Mouse (Mus musculus) intestine, postnatal 0 days (tissue): ENCODE data around the gene Abhd4. TPM values are rescaled to one million over a fixed set of nuclear protein-coding genes. Genes with fewer than 3 reads are reported as not detected.

ENCODE experiments used
- ATAC-seq: fragments of 200-750 bp; cut with Nextera tagmentation; 2 replicates; pipeline ENCODE4 v1.8.0; 2017; ENCODE audit warnings: mild to moderate bottlenecking, moderate TSS enrichment, moderate library complexity
- H3K27ac ChIP-seq: fragments of 300-500 bp; sonication (generic); 2 replicates; pipeline ENCODE4 v1.5.1; 2014; ENCODE audit warnings: mild to moderate bottlenecking, low read depth, low read length, moderate library complexity
- H3K27me3 ChIP-seq: fragments of 300-500 bp; sonication (generic); replicated peaks from 2 replicates; pipeline ENCODE4 v1.6.1; 2014; ENCODE audit warnings: low read length, mixed read lengths; ENCODE audit not compliant: control insufficient read depth, insufficient read depth
- H3K36me3 ChIP-seq: fragments of 300-500 bp; sonication (generic); 2 replicates; pipeline ENCODE4 v1.6.1; 2014; ENCODE audit warnings: mild to moderate bottlenecking, moderate library complexity; ENCODE audit not compliant: control insufficient read depth, insufficient read depth
- H3K4me1 ChIP-seq: fragments of 300-500 bp; sonication (generic); replicated peaks from 2 replicates; pipeline ENCODE4 v1.6.1; 2014; ENCODE audit warnings: antibody characterized with exemption, low read length, mixed read lengths; ENCODE audit not compliant: control insufficient read depth, insufficient read depth
- H3K4me2 ChIP-seq: fragments of 300-500 bp; sonication (generic); replicated peaks from 2 replicates; pipeline ENCODE4 v1.6.1; 2014; ENCODE audit warnings: low read depth, mild to moderate bottlenecking, moderate library complexity
- H3K4me3 ChIP-seq: fragments of 300-500 bp; sonication (generic); 2 replicates; pipeline ENCODE4 v1.5.1; 2014; ENCODE audit warnings: low read depth, low read length
- H3K9ac ChIP-seq: fragments of 300-500 bp; sonication (generic); 2 replicates; pipeline ENCODE4 v1.6.1; 2014; ENCODE audit warnings: mild to moderate bottlenecking, low read depth, low read length
- H3K9me3 ChIP-seq: fragments of 300-500 bp; sonication (generic); 2 replicates; pipeline ENCODE4 v1.6.1; 2016; ENCODE audit warnings: mixed run types; ENCODE audit not compliant: control insufficient read depth
- CTCF ChIP-seq: sonication (generic); IDR thresholded peaks from 2 replicates; pipeline ENCODE4 v1.5.1; 2016; ENCODE audit warnings: low read depth, mild to moderate bottlenecking, control low read depth, antibody characterized with exemption, moderate library complexity
- WGBS: fragments of 180-500 bp; shearing (Covaris S2); extraction: QIAGEN DNeasy Blood & Tissue Kit; methylation state at CpG from one replicate; pipeline ENCODE4 v1.1.7; 2014; 5-methylcytosine and 5-hydroxymethylcytosine counted together
- polyA plus RNA-seq: library from polyadenylated mRNA; unstranded; fragments of >200 nt; fragmentation: Nextera tagmentation; extraction: Ambion mirVana; gene quantifications from 2 replicates; pipeline ENCODE4 v1.2.1, GENCODE M21; 2015

Gene Abhd4
- polyA plus RNA-seq, 1 experiment from 2014 or later: 38.3 TPM

DNA sequence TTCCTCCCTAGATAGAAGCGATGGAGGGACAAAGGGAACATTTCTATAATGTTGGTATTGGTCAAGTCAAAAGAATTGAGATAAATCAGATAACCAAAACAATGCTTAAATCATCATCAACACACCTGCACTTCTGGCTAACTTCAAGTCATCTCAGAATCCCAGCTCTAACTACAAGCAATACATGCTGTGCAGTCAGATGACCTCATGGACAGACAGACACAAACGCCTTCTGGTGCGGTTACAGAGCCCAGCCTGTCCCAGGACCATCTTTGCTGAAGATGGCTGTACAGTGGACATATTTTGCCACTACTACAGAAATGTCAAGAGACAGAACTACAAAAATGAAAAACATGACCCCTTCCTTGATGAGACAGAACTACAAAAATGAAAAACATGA, 16.4 kb downstream of the Abhd4 start:
- Histone ChIP-seq H3K27ac (no peak overlapping the region), H3K36me3 (peaks cover 30% of the 10 kb centered on the region), H3K4me1 (no peaks in the 10 kb centered on the region), H3K27me3 (no peaks in the 10 kb centered on the region), H3K4me3 (no peak overlapping the region), H3K9me3 (no peaks in the 10 kb centered on the region), H3K9ac (no peak overlapping the region), H3K4me2 (no peak overlapping the region)
- WGBS: 81% methylated on average over 3 of the region's 3 CpGs
- no peak for ATAC-seq
- no peak for TF ChIP-seq CTCF

GRCm38 (mm10) chr14:54271976-54272606, 18.1 kb downstream of the Abhd4 start:
- WGBS: 82% methylated on average over 3 of the region's 3 CpGs
- H3K4me1 ChIP-seq: no peaks in the 10 kb centered on the region
- H3K9ac ChIP-seq: no peak overlapping the region
- H3K4me2 ChIP-seq: no peak overlapping the region
- no peaks in the 10 kb centered on the region for H3K27me3 ChIP-seq
- H3K36me3 ChIP-seq: peaks cover 18% of the 10 kb centered on the region
- H3K27ac ChIP-seq: no peak overlapping the region
- H3K9me3 ChIP-seq: no peaks in the 10 kb centered on the region
- no peak overlapping the region for H3K4me3 ChIP-seq
- no peak for TF ChIP-seq CTCF
- ATAC-seq: no peak

- H3K4me2 ChIP-seq: no peak overlapping the region
- no peaks in the 10 kb centered on the region for H3K27me3 ChIP-seq
- no peak for ATAC-seq
- H3K9ac ChIP-seq: no peak overlapping the region
- peaks cover 12% of the 10 kb centered on the region for H3K36me3 ChIP-seq
- H3K9me3 ChIP-seq: no peaks in the 10 kb centered on the region
- H3K4me3 ChIP-seq: no peak overlapping the region
- H3K27ac ChIP-seq: no peak overlapping the region
- H3K4me1 ChIP-seq: no peaks in the 10 kb centered on the region
- WGBS: 90% methylated on average over 3 of the region's 3 CpGs
- TF ChIP-seq CTCF: no peak
Measured at GRCm38 (mm10) chr14:54272696-54273095, 18.7 kb downstream of the Abhd4 start.

DNA sequence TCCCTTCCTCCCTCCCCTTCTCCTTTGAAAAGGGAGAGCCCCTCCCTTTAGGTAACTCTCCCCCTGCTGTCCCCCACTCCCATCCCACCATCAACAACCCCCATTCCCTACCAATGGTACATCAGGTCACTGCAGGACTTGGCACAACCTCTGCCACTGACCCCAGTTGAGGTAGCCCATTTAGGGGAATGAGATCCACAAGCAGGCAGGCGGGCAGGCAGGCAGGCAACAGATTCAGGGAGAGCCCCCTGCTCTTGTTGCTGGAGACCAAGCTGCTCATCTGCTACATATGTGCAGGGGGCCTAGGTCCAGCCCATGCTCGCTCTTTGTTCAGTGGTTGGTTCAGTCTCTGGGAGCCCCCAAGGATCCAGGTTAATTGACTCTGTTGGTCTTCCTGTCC, 22.5 kb downstream of the Abhd4 start:
- H3K9ac ChIP-seq: no peak overlapping the region
- no peak for ATAC-seq
- no peak overlapping the region for H3K4me3 ChIP-seq
- no peak for TF ChIP-seq CTCF
- WGBS: 90% methylated on average over 2 of the region's 2 CpGs
- H3K4me1 ChIP-seq: no peaks in the 10 kb centered on the region
- H3K36me3 ChIP-seq: no peaks in the 10 kb centered on the region
- H3K9me3 ChIP-seq: no peaks in the 10 kb centered on the region
- H3K27me3 ChIP-seq: no peaks in the 10 kb centered on the region
- H3K4me2 ChIP-seq: no peak overlapping the region
- H3K27ac ChIP-seq: no peak overlapping the region

- H3K9ac ChIP-seq: no peak within 1 kb of the TSS
- H3K27me3 ChIP-seq: no peaks in the 10 kb centered on the region
- ATAC-seq: no peak
- H3K4me3 ChIP-seq: no peak within 1 kb of the TSS
- no peaks in the 10 kb centered on the region for H3K4me1 ChIP-seq
- WGBS: 79% methylated on average over 1 of the region's 1 CpGs
- no peak within 1 kb of the TSS for H3K4me2 ChIP-seq
- no peaks in the 10 kb centered on the region for H3K36me3 ChIP-seq
- no peaks in the 10 kb centered on the region for H3K9me3 ChIP-seq
- TF ChIP-seq CTCF: no peak
- H3K27ac ChIP-seq: no peak within 1 kb of the TSS
Measured at GRCm38 (mm10) chr14:54284839-54285238, 30.9 kb downstream of the Abhd4 start, which contains the start of gene Olfr49. Gene Olfr49, minus strand, starts transcription at chr14:54284939.

GRCm38 (mm10) chr14:54300136-54300535, 46.1 kb downstream of the Abhd4 start:
- no peak overlapping the region for H3K4me3 ChIP-seq
- H3K27ac ChIP-seq: no peak overlapping the region
- WGBS: 70% methylated on average over 5 of the region's 5 CpGs
- TF ChIP-seq CTCF: no peak
- no peaks in the 10 kb centered on the region for H3K4me1 ChIP-seq
- H3K36me3 ChIP-seq: no peaks in the 10 kb centered on the region
- H3K4me2 ChIP-seq: no peak overlapping the region
- H3K9ac ChIP-seq: no peak overlapping the region
- H3K27me3 ChIP-seq: no peaks in the 10 kb centered on the region
- no peak for ATAC-seq
- no peaks in the 10 kb centered on the region for H3K9me3 ChIP-seq

DNA sequence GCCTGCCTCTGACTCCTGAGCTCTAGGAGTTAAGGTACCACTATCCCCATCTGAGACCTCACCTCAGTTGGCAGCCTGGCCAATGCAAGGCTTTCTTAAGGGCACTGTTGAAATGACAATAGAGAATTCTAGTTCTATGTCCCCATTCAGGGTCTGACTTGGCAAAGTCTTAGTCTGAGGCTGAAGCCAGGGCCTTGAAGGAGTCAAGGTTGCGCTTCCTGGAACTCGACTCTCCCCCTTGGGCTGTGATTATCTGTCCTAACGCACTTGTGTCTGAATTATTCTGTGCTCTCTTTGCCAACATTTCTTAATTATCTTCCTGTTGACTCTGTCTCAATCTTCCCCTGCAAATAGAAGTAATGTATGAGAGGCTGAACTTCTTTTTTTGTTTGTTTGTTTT, 46.7 kb downstream of the Abhd4 start:
- Histone ChIP-seq H3K27ac (no peak overlapping the region), H3K4me2 (no peak overlapping the region), H3K4me1 (no peaks in the 10 kb centered on the region), H3K4me3 (no peak overlapping the region), H3K36me3 (no peaks in the 10 kb centered on the region), H3K9ac (no peak overlapping the region), H3K27me3 (no peaks in the 10 kb centered on the region), H3K9me3 (no peaks in the 10 kb centered on the region)
- WGBS: 91% methylated on average over 3 of the region's 3 CpGs
- no peak for TF ChIP-seq CTCF
- ATAC-seq: no peak
